Mouse (Mus musculus) kidney, embryonic 16.5 days (tissue): ENCODE data around the gene Ndufa6. TPM values are rescaled to one million over a fixed set of nuclear protein-coding genes. Genes with fewer than 3 reads are reported as not detected.

Source experiments
- ATAC-seq: fragments of 200-750 bp; cut with Nextera tagmentation; 2 replicates; pipeline ENCODE4 v1.8.0; 2017; ENCODE audit warnings: moderate TSS enrichment; ENCODE audit not compliant: low FRiP score, low TSS enrichment
- H3K27ac ChIP-seq: fragments of 300-500 bp; sonication (generic); 2 replicates; pipeline ENCODE4 v1.5.1; 2014; ENCODE audit warnings: low read length
- H3K27me3 ChIP-seq: fragments of 300-500 bp; sonication (generic); 2 replicates; pipeline ENCODE4 v1.6.1; 2014; ENCODE audit warnings: low read length, control low read depth, mixed read lengths; ENCODE audit not compliant: insufficient read depth
- H3K36me3 ChIP-seq: fragments of 300-500 bp; sonication (generic); 2 replicates; pipeline ENCODE4 v1.6.1; 2014; ENCODE audit warnings: low read length, control low read depth, mixed read lengths; ENCODE audit not compliant: insufficient read depth
- H3K4me1 ChIP-seq: fragments of 300-500 bp; sonication (generic); 2 replicates; pipeline ENCODE4 v1.6.1; 2014; ENCODE audit warnings: low read length, control low read depth, mixed read lengths; ENCODE audit not compliant: insufficient read depth
- H3K4me2 ChIP-seq: fragments of 300-500 bp; sonication (generic); replicated peaks from 2 replicates; pipeline ENCODE4 v1.6.1; 2014; ENCODE audit warnings: low read depth, low read length
- H3K4me3 ChIP-seq: fragments of 300-500 bp; sonication (generic); 2 replicates; pipeline ENCODE4 v1.5.1; 2014; ENCODE audit warnings: mild to moderate bottlenecking, low read length
- H3K9ac ChIP-seq: fragments of 300-500 bp; sonication (generic); replicated peaks from 2 replicates; pipeline ENCODE4 v1.6.1; 2014; ENCODE audit warnings: low read length
- H3K9me3 ChIP-seq: fragments of 300-500 bp; sonication (generic); 2 replicates; pipeline ENCODE4 v1.6.1; 2016; ENCODE audit warnings: low read length, control low read depth
- WGBS: fragments of 180-500 bp; shearing (Covaris S2); extraction: QIAGEN DNeasy Blood & Tissue Kit; methylation state at CpG from one replicate; pipeline ENCODE4 v1.1.7; 2014; 5-methylcytosine and 5-hydroxymethylcytosine counted together
- polyA plus RNA-seq: library from polyadenylated mRNA; unstranded; fragments of >200 nt; fragmentation: Nextera tagmentation; extraction: Ambion mirVana; gene quantifications from 2 replicates; pipeline ENCODE4 v1.2.1, GENCODE M21; 2015

Gene Ndufa6
- polyA plus RNA-seq, 1 experiment from 2014 or later, result 415 TPM

- peak overlapping the region; percentile 58 for H3K4me2 ChIP-seq
- no peaks in the 10 kb centered on the region for H3K9me3 ChIP-seq
- WGBS, result 29% methylated on average over 7 of the region's 7 CpGs
- no peak for ATAC-seq
- H3K27ac ChIP-seq, result peak overlapping the region; percentile 72; the same call in 1 of the 2 replicates
- H3K4me3 ChIP-seq, result peak overlapping the region; percentile 31
- peaks cover 29% of the 10 kb centered on the region for H3K4me1 ChIP-seq
- H3K9ac ChIP-seq, result 0 out of 2 replicates have a peak overlapping the region, but pooled peaks have one; percentile 27
- 0 out of 2 replicates have a peak, but pooled peaks cover under 1% of the 10 kb centered on the region for H3K36me3 ChIP-seq
- no peaks in the 10 kb centered on the region for H3K27me3 ChIP-seq
Observed at GRCm38 (mm10) chr15:82380714-82381062, 26.6 kb upstream of the Ndufa6 start.

- Histone ChIP-seq H3K4me2 (peak within 1 kb of the TSS; percentile 58), H3K27me3 (no peaks in the 10 kb centered on the region), H3K4me1 (peaks cover 29% of the 10 kb centered on the region), H3K9ac (peak within 1 kb of the TSS; percentile 57), H3K36me3 (0 out of 2 replicates have a peak, but pooled peaks cover 3% of the 10 kb centered on the region), H3K9me3 (no peaks in the 10 kb centered on the region), H3K27ac (peak within 1 kb of the TSS; percentile 81), H3K4me3 (peak within 1 kb of the TSS; percentile 46)
- WGBS, result under 1% methylated on average over 18 of the region's 24 CpGs
- peak; percentile 89 for ATAC-seq
Observed at GRCm38 (mm10) chr15:82379871-82380713, 26.0 kb upstream of the Ndufa6 start, which contains the start of gene Cyp2d22. Gene Cyp2d22, minus strand, starts transcription at chr15:82380260.

- peak overlapping the region; percentile 81 for H3K27ac ChIP-seq
- H3K27me3 ChIP-seq, result no peaks in the 10 kb centered on the region
- H3K9ac ChIP-seq, result peak overlapping the region; percentile 57
- ATAC-seq, result no peak
- WGBS, result 21% methylated on average over 7 of the region's 7 CpGs
- H3K4me1 ChIP-seq, result peaks cover 29% of the 10 kb centered on the region
- H3K9me3 ChIP-seq, result no peaks in the 10 kb centered on the region
- H3K36me3 ChIP-seq, result 0 out of 2 replicates have a peak, but pooled peaks cover 3% of the 10 kb centered on the region
- peak overlapping the region; percentile 58 for H3K4me2 ChIP-seq
- H3K4me3 ChIP-seq, result peak overlapping the region; percentile 46
Observed at GRCm38 (mm10) chr15:82379511-82379870, 25.4 kb upstream of the Ndufa6 start.

- H3K4me1 ChIP-seq, result peaks cover 29% of the 10 kb centered on the region
- H3K4me3 ChIP-seq, result peak overlapping the region; percentile 46
- no peak overlapping the region for H3K9ac ChIP-seq
- 39% methylated on average over 15 of the region's 15 CpGs for WGBS
- 0 out of 2 replicates have a peak, but pooled peaks cover 3% of the 10 kb centered on the region for H3K36me3 ChIP-seq
- H3K4me2 ChIP-seq, result peak overlapping the region; percentile 58
- peak overlapping the region; percentile 71 for H3K27ac ChIP-seq
- no peak for ATAC-seq
- H3K9me3 ChIP-seq, result no peaks in the 10 kb centered on the region
- no peaks in the 10 kb centered on the region for H3K27me3 ChIP-seq
Observed at GRCm38 (mm10) chr15:82378261-82379180, 24.4 kb upstream of the Ndufa6 start.

GRCm38 (mm10) chr15:82377701-82378100, 23.6 kb upstream of the Ndufa6 start:
- H3K4me1 ChIP-seq, result peaks cover 29% of the 10 kb centered on the region

GRCm38 (mm10) chr15:82376393-82377138, 22.4 kb upstream of the Ndufa6 start:
- ATAC-seq, result no peak

More at GRCm38 (mm10) chr15:82377701-82378100, 23.6 kb upstream of the Ndufa6 start:
- H3K27ac ChIP-seq, result peak overlapping the region; percentile 71; the same call in 1 of the 2 replicates
- no peak for ATAC-seq
- no peaks in the 10 kb centered on the region for H3K9me3 ChIP-seq
- H3K4me3 ChIP-seq, result no peak overlapping the region
- no peaks in the 10 kb centered on the region for H3K27me3 ChIP-seq
- no peak overlapping the region for H3K9ac ChIP-seq
- 0 out of 2 replicates have a peak, but pooled peaks cover 3% of the 10 kb centered on the region for H3K36me3 ChIP-seq
- 71% methylated on average over 5 of the region's 5 CpGs for WGBS
- peak overlapping the region; percentile 58; the same call in 1 of the 2 replicates for H3K4me2 ChIP-seq

GRCm38 (mm10) chr15:82375855-82376254, 21.7 kb upstream of the Ndufa6 start:
- no peak for ATAC-seq
- H3K9ac ChIP-seq, result no peak overlapping the region
- H3K27me3 ChIP-seq, result no peaks in the 10 kb centered on the region
- 90% methylated on average over 9 of the region's 9 CpGs for WGBS
- H3K36me3 ChIP-seq, result 0 out of 2 replicates have a peak, but pooled peaks cover 3% of the 10 kb centered on the region
- H3K4me3 ChIP-seq, result no peak overlapping the region
- no peaks in the 10 kb centered on the region for H3K9me3 ChIP-seq
- H3K27ac ChIP-seq, result no peak overlapping the region
- H3K4me1 ChIP-seq, result peaks cover 29% of the 10 kb centered on the region
- no peak overlapping the region for H3K4me2 ChIP-seq

More at GRCm38 (mm10) chr15:82376393-82377138, 22.4 kb upstream of the Ndufa6 start:
- Histone ChIP-seq H3K27ac (peak overlapping the region; percentile 47; the same call in 1 of the 2 replicates), H3K9ac (no peak overlapping the region), H3K36me3 (0 out of 2 replicates have a peak, but pooled peaks cover 3% of the 10 kb centered on the region), H3K4me2 (no peak overlapping the region), H3K9me3 (no peaks in the 10 kb centered on the region), H3K27me3 (no peaks in the 10 kb centered on the region), H3K4me1 (peaks cover 29% of the 10 kb centered on the region), H3K4me3 (no peak overlapping the region)
- 71% methylated on average over 17 of the region's 17 CpGs for WGBS

GRCm38 (mm10) chr15:82374437-82374836, 20.3 kb upstream of the Ndufa6 start:
- no peak overlapping the region for H3K9ac ChIP-seq
- H3K9me3 ChIP-seq, result no peaks in the 10 kb centered on the region
- H3K4me1 ChIP-seq, result peaks cover 26% of the 10 kb centered on the region
- ATAC-seq, result no peak
- no peak overlapping the region for H3K27ac ChIP-seq
- H3K4me2 ChIP-seq, result no peak overlapping the region
- no peaks in the 10 kb centered on the region for H3K27me3 ChIP-seq
- 0 out of 2 replicates have a peak, but pooled peaks cover 3% of the 10 kb centered on the region for H3K36me3 ChIP-seq
- 83% methylated on average over 5 of the region's 5 CpGs for WGBS
- no peak overlapping the region for H3K4me3 ChIP-seq

- Histone ChIP-seq H3K9me3 (no peaks in the 10 kb centered on the region), H3K27ac (no peak overlapping the region), H3K9ac (no peak overlapping the region), H3K36me3 (0 out of 2 replicates have a peak, but pooled peaks cover 3% of the 10 kb centered on the region), H3K4me2 (no peak overlapping the region), H3K4me1 (peaks cover 13% of the 10 kb centered on the region), H3K4me3 (no peak overlapping the region), H3K27me3 (no peaks in the 10 kb centered on the region)
- WGBS, result 86% methylated on average over 5 of the region's 5 CpGs
- ATAC-seq, result no peak
Observed at GRCm38 (mm10) chr15:82372991-82373390, 18.9 kb upstream of the Ndufa6 start.
